Mouse (Mus musculus) urinary bladder, postnatal 10 days (tissue): Measurements from ENCODE around the gene Gimap8.
A peak's percentile ranks its signal among the peaks of the same experiment; 100 is the strongest.
"Not testable (repeated sequence)": the region's sequence is repeated elsewhere in the genome, so short reads cannot be mapped to it uniquely, and the experiment has no call there.

Experiments used
- DNase-seq: peaks from one replicate; pipeline ENCODE4 v3.0.0; 2022; ENCODE audit warnings: low spot score

Gimap8 gene

DNA sequence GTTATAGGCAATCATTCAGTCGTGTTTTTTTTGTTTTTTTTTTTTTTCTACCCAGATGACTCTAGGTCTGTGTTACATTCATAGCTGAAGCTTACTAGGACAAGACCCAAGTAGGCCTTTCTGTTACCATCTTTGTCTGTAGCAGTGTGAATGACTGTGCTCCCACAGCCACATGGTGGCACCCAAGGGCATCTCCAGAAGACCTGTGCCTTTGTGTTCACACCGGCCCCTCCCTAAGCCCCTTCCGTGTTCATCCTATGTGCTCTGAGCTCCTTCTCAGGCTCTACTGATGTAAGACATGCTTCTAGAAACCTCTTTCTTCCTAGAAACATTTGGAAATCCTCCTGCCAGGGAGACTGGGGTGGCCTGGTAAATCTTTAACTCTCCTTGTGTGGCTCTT lies at the start of gene Gimap8:
Gene Gimap8, plus strand, starts transcription at position 240 of the 400 bp plus-strand sequence.
- no peak for DNase-seq

DNA sequence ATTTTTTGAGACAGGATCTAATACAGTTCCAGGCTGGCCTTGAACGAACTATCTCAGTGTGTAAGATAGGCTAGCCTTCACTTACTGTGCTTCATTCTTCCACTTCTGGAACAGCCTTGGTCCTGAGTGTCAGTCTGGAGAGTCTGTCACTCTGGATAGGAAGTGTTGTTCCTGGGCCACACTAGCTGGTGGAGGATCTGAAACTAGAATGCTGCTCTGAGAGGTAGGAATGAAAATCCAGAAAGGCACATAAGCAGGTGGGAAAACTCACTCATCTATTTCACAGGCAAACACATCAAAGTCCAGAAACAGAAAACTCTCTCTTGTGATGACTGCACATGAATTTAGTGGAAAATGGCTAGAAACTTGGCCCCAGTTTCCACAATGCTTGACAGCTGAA lies 46.4 kb upstream of the Gimap8 start:
- no peak for DNase-seq

DNA sequence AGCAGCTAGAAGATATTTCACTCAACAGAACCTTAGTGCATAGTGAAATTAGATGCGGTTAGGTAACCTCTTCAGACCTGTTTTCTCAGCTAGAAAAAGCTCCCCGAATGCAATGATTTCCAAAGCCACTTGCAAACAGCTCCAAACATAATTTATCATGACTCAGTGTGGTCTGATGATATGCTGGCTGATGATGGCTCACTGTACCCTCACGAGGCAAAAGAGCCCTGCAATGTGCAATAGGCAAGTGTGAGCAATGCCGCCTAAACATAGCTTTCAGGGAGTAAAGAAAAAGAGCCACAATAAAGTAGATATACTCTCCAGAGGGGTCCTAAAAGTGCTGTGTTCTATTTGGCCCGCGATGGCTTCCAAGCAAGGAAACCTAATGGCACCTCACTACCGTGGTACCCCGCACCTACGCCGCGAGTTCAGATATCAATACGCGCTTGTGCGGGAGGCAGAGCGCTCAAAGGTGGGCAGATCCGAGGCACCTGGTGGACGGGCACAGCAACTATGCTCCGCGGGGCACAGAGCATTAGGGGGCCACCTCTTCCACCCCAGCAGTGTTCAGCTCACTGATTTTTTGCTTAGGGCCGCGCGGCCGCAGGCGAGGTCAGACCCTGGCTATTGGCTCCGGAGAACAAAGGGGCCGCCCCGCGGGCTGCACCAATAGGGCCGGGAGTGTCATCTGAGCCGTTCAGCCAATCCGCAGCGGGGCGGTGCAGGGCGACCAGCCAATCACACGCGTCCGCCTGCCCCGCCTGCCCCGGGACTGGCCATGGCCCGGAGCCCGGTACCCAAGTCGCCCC lies 45.6 kb upstream of the Gimap8 start, which contains the start of gene Zfp775:
Gene Zfp775, plus strand, starts transcription at position 793 of the 809 bp plus-strand sequence.
- DNase-seq: peak; percentile 85

DNA sequence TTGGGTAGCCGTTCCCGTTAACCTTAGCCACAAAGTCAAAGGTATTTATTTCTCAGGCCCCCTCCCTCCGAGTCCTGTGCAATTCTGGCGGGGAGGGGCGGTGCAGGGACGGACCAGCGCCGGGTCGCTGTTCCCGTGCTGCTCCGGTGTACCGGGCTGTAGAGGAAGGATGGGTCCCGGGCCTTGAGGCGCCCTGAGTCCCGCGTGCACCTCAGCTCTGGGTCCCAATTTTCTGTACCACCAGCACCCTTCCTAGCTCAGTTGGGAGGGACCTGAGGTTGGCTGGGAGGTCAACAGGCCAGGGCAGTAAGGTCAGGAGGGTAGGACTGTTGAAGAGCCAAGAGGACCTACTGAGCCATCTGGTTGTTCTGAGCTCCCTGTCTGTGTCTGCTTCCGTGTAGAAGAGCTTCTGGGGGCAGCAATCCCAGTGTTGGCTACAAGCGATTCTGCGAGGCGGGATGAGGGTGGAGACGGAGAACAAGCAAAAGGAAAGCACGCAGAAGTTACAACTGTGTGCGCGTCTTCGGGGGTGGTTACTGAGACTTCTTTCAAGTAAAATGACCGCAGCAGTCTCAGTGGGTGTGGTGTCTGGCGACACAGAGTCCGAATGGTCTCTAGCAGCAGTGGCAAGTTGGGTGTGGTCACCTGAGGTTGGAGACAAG lies 44.8 kb upstream of the Gimap8 start:
- DNase-seq: no peak

DNA sequence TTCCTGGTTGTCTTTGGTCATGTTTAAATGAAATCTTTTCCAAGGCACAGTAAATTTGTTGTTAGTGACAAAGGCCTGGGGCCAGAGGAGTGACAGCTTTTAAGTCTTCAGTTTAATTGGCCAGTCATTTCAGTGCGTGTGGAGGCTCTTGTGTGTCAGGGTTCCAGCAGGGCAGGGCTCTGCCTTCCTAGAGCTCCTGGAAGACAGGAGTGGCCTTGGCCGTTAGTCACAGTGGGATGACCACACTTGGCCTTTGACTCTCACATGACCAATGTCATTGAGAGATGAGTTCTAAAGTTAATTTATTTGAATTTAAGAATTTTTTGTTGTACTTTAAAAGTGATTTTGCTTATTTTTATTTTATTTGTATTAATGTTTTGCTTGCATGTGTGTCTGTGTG lies 38.9 kb upstream of the Gimap8 start:
- no peak for DNase-seq

DNA sequence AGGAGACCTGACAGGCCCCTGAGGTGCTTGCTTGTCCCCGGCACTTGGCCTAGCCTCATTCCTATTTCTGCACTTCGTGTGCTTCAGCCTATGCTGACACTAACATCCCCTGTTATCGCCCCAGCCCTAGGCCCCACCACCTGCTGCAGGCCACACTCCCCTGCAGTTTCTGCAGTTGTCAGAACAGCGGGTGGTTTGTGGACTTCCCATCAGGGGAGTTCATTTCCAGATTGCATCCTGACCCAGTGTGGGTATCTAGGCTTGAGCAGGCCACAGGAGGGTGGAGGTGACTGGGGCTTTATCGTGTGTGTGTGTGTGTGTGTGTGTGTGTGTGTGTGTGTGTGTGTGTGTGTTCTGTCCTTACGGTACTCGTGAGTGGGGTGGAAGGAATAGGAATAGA lies 37.5 kb upstream of the Gimap8 start:
- DNase-seq: no peak

DNA sequence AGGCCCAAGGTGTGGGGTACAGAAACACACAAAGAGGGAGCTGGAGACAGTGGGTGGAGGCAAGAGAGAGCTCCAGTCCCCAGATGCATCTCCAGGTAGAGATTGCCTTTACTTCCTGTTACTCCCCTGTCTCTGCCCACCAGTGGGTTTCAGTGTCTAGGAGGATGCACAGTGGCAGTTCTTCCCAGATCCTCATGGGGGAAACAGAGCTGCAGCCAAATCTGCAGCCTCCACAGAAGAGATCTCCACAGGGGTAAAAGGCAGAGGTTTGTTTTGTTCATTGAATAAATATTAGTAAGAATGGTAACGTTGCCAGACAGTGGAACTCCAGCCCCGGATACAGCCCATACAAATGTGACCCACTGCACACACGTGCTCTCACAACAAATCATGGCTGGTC lies 36.4 kb upstream of the Gimap8 start:
- no peak for DNase-seq

DNA sequence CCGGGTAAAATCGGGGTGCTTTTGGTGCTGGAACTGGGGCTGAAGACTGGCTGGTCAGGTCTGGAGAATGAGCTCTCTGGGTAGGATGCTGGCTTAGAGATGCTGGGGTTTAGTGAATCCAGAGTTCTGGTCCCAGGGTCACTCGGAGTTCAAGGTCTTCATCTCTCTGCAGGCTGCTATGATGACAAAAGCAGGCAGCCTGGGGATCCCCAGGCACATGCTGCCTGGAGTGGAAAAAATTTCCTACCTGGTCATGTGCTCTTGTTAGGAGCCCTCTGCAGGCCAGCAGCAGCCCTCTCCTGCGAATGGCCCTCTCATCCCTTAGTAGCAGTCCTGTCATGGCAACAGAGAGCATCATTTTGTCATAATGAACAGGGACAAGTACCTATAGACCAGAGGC lies 33.6 kb upstream of the Gimap8 start:
- DNase-seq: no peak

DNA sequence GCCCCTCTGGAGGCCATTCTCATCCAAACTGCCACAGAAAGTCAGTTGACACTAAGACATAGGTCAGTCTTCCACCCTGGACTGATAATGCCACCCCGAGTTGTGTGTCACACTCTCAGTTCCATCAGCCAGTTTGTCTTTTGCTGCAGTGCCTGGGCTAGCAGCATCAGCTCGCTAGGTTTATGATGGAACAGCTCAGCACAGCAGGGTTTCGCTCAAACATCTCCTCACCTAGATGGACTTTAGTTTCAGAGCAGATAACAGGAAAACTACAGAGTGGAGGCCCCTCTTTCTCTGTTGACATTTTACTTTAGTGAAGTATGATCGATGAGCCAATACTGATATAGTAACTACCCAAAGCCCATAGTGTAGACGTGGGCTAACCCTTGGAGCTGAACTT lies 32.3 kb upstream of the Gimap8 start:
- no peak for DNase-seq

DNA sequence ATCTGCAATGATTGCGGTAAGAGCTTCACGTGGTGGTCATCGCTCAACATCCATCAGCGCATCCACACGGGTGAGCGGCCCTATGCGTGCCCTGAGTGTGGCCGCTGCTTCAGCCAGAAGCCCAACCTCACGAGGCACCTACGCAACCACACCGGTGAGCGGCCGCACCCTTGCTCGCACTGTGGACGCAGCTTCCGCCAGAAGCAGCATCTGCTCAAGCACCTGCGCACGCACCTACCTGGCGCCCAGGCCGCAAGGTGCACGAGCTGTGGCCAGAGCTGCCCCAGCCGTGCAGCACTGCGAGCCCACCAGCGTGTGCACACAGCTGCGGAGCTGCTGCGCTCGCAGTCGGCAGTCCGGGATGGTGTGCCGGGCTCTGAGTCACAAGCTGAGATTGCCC lies 27.0 kb upstream of the Gimap8 start:
- DNase-seq: no peak

DNA sequence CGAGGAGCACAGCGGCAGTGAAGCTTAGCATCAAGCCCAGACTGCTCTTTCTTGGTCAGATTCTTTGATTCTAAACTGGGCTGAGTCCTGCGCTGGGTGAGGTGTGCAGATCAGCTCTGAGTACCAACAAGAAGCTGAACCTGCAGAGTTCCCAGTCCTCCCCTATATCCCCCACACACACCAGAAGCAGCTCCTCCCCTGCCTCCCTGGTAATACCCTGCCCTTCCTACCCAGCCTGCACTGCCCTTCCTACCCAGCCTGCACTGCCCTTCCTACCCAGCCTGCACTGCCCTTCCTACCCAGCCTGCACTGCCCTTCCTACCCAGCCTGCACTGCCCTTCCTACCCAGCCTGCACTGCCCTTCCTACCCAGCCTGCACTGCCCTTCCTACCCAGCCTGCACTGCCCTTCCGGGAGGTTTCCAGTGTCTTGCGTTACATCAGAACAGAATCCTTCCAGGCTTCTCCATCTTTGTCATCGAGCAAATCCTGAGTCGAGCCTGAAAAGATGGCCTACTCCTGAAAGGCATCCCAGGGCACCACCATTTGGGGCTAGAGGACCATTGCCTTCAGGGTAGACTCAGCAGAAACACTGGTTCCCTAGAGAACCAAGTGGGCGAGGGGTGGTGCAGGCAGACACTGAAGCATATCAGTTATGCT lies 24.7 kb upstream of the Gimap8 start:
- not testable (repeated sequence) for DNase-seq

DNA sequence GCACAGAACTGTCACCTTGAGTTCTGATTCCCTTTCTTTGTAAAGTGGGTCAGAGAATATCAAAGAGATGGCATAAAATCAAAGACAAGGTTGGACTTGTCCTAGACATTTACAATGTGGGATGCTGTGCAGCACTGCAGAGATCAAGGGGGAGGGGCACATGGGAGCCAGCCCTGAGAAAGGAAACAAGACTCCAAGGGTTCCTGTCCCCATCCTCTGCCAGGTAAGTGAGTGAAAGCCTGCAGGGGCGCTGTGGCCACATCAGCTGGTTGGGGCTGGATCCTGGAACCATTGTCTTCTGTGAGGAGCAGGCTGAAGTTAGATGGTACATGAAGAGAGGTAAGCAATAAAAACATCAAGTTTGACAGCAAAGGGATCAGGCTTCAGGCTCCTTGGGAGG lies 23.6 kb upstream of the Gimap8 start:
- DNase-seq: no peak

DNA sequence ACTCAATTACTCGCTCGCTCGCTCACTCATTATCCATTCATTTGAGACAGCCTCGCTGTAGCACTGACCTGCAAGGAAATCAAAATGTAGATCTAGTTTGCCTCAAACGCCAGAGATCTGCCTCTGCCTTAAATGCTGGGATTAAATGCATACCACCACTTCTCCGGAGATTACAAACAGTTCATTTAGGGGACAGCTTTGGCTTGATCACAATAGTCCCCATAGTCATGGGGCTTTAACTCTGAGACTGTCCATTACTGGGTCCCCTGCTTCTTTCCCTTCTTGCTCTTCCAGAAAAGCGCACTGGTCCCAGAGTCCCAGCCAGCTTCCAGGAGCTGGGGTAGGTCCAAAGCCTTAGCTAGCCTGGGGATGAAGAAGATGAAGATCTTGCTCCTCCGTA lies 20.6 kb upstream of the Gimap8 start, which contains the start of gene AI854703:
Gene AI854703, plus strand, starts transcription at position 301 of the 400 bp plus-strand sequence.
- no peak for DNase-seq

DNA sequence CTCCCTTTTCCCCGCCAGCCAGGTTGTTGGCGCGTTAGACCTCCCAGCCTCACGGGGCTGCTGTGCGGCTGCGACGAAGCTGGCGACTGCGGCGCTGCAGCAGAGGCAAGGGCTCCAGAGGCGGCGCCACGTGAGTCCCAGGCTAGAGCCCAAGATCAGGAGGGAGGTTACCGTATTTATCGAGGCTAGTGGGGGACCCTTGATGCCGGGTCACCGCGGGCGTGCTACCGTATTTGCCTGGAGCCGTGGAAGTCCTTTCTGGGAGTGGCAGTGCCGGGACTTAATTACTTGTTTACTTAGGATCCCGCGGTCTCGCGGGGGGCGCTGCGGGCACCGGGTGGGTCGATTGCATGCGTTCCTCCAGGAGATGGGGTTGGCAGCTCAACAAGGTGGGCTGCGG lies 20.1 kb upstream of the Gimap8 start:
- DNase-seq: no peak

DNA sequence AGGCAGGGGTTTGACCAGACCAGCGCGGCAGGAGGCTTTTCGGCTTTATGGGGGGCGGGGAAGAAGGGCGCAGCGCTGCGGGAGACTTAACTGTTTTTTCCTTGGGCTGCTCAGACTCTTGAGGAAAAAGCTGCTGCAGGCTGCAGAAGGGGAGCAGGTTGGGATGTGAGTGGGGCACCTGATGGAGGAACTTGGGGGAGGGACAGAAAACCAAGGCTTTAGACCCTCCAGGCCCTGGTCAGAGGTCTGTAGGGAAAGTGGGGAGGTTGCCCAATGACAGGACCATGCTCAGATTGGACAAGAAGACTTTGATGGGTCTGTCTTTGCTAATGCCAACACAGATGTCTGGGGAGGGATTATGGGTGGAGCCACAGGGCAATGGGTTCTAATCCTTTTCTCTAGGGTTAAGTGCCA lies 19.5 kb upstream of the Gimap8 start:
- no peak for DNase-seq

DNA sequence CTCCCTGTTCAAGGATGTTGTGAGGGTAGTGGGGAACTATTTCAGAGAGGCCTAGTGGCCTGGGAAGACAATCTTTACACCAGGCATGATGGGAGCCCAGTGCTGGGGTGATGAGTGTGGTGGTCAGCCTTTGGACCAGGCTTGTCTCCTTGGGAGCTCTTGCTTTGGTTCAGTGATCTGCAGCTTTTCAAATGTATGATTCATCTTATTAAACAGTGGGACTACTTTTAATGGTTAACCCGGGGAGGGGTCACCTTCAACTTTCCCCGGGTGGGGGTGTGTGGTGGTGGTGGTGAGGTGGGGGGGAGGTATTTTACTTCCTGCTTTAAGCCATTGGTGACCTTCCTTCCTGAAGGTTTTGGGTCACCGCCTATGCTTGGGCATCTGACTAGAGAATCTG lies 18.7 kb upstream of the Gimap8 start:
- DNase-seq: no peak

DNA sequence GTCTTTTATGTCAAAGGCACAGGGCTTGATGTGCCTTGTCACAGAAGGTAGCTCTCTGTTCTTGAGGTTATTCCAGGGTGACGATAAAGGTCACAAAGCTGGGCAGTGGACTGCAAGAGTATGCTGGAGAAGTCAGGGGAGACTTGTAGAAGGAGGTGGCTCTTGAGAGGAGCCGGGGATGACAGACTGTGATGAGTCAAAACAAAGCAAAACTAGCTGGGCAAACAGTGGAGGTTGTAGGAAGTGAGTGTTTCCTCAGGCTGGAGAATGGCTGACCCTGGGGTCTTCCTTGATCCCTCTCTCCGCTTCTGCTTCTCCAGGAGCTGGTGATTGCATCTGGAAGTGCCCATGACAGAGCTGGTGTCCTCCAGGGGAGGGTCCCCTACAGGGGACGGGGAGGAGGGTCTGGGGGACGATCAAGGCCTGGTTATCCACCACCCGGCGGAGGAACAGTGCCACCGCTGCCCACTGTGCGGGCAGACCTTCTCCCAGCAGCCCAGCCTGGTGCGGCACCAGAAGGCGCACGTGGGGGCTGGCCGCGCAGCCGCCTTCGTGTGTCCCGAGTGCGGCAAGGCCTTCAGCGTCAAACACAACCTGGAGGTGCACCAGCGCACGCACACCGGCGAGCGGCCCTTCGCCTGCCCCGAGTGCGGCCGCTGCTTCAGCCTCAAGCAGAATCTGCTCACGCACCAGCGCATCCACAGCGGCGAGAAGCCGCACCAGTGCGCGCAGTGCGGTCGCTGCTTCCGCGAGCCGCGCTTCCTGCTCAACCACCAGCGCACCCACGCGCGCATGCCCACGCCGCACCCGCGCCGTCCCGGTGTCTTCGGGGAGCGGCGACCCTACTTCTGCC lies 18.0 kb upstream of the Gimap8 start:
- DNase-seq: no peak

DNA sequence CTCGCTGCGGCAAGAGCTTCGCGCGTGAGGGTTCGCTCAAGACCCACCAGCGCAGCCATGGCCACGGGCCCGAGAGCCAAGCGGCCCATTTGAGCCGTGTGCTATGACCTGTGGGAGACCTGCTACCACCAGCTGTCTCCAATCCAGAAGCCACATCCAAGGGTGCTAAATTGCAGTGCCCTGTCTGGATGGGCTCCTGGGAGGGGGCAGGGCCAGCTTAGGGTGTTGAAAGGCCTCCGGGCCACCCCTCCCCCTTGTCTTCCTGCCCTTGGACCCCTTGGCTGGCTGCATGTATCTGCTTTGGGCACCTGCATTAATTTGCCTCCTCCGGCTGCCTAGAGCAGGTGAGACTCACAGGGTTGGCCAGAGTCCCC lies 17.4 kb upstream of the Gimap8 start:
- no peak for DNase-seq

DNA sequence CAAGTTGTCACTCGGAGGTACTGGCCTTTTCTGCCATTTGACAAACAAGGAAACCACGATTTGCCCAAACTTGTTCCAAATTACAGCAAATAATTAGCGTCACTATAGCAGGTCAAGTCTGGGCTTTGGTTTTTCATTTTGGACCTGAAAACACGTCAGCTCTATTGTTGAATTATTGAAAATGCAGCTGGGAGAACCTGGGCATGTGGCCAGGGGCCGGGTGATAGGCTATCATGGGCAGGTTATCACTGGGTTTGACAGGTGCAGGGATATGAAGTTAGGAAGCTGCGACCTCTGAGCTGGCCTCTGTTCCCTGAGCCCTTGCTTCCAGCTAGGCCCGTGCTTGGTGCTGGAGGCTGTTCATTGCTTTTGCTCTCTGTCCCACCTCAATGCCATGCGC lies 16.2 kb upstream of the Gimap8 start:
- no peak for DNase-seq

DNA sequence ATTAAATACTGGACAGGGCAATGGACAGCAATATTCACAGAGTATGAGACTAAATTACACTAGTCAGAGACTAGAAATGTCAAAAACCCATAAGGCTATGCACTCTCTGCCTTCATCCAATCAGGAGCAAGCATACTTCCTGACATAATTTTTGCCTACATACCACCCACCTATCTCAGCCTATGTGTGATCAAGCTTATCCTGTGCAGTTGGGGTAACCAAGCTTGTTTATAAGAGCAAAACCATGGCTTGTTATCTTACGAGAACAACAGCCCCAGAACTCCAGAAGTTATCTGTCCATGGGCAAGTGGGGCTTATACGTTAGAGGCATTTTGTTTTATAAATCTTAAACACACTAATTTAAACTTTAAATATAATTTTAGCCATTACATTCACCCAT lies 11.9 kb upstream of the Gimap8 start:
- no peak for DNase-seq

DNA sequence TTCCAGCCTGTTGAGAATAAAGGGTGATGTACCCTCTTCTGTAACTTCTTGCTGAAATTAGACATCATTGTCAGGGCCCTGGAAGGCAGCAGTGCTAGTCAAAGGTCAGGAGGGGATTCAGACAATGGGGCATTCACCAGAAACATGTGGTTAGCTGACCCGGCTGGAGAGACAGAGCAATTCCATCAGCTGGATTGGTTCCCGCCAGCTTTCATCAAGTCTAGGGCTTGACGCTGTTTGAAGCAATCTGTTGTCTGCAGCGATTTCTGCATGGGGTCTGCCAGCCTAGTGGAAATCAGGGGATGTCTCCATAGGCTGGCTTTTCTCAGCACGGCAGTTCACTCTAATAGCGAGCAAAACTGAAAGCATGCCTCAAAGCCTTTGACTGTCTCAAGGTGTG lies 10.5 kb upstream of the Gimap8 start:
- no peak for DNase-seq

DNA sequence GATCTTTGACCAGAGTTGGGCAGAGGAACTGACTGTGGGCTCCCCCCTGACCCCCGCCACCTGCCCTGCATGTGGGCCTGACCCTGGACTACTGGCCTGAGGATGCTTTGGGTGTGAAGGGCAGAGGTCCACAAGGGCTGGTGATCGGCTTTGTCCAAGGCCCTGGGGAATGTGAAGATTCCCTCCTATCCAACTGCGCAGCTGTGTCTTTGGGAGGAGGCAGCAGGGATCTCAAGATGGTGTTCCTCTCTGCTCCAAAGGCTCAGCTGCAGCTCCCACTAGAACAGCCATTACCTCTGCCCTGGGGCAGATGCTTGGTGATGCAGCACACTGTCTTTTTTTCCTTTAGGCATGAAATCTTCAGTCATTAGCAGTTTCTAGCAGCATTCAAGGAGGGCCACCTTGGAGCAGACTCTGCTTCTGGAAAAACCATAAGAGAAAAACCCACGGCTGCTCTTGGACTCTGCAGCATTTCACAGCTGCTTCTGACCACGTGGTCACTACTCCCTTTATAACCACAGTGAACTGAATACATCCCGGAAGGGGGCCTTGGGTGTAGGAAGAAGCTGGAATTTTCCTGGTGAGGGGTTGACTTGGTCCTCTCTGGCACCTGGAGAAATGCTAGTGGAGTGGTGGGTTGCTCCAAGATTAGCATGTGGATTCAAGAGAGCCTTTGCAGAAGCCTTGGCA lies 9.1 kb upstream of the Gimap8 start:
- DNase-seq: no peak
